Mouse (Mus musculus) brain, embryonic 14.5 days (tissue): Measurements from ENCODE around the gene Hadhb.

Experiments
- CTCF ChIP-seq: fragments of 200-500 bp; IDR thresholded peaks from 2 replicates; pipeline ENCODE4 v1.5.1; 2012; ENCODE audit warnings: inconsistent platforms, mild to moderate bottlenecking, moderate library complexity, borderline replicate concordance; ENCODE audit not compliant: insufficient read depth, insufficient read length; ENCODE audit errors: extremely low read depth
- POLR2A ChIP-seq: fragments of 200-500 bp; IDR thresholded peaks from 2 replicates; pipeline ENCODE4 v1.6.1; 2012; ENCODE audit warnings: mild to moderate bottlenecking, inconsistent platforms, borderline replicate concordance; ENCODE audit not compliant: poor library complexity, insufficient read depth, insufficient read length, severe bottlenecking; ENCODE audit errors: extremely low read depth

GRCm38 (mm10) chr5:30107186-30107585 is 47.9 kb upstream of the Hadhb start:
- TF ChIP-seq CTCF (no peak), POLR2A (no peak)
